Mouse (Mus musculus): ENCODE data around the gene Mob3a. TPM values are rescaled to one million over a fixed set of nuclear protein-coding genes. Genes with fewer than 3 reads are reported as not detected.
A peak's percentile ranks its signal among the peaks of the same experiment; 100 is the strongest.
"Not testable (repeated sequence)": the region's sequence is repeated elsewhere in the genome, so short reads cannot be mapped to it uniquely, and the experiment has no call there.

The Mob3a gene
- total RNA-seq, 2 experiments from 2014 or later = 21.8 to 24.7 TPM

GRCm38 (mm10) chr10:80654866-80655265 lies 46.9 kb downstream of the Mob3a start:
- intact Hi-C loops (cut with DNase I) = no loop called here

GRCm38 (mm10) chr10:80653156-80653720 lies 48.5 kb downstream of the Mob3a start:
- intact Hi-C loops (cut with DNase I) = no loop called here
- no peak for DNase-seq (ENCODE audit: extremely low spot score in 1 of 2, low spot score in 2 of 2)

More at GRCm38 (mm10) chr10:80654866-80655265, 46.9 kb downstream of the Mob3a start:
- DNase-seq (ENCODE audit: extremely low spot score in 1 of 2, low spot score in 2 of 2) = no peak

- intact Hi-C loops (cut with DNase I) = no loop called here
- DNase-seq (ENCODE audit: extremely low spot score in 1 of 2, low spot score in 2 of 2) = no peak
Measured at GRCm38 (mm10) chr10:80650392-80650791, 51.4 kb downstream of the Mob3a start.

- DNase-seq (ENCODE audit: extremely low spot score in 1 of 2, low spot score in 2 of 2); intact Hi-C loops (cut with DNase I): not testable (repeated sequence)
Measured at GRCm38 (mm10) chr10:80649910-80650309, 51.9 kb downstream of the Mob3a start.

- intact Hi-C loops (cut with DNase I) = no loop called here
- peak in 1 of 2 experiments; percentile 23 for DNase-seq (ENCODE audit: extremely low spot score in 1 of 2, low spot score in 2 of 2)
Measured at GRCm38 (mm10) chr10:80646936-80647335, 54.8 kb downstream of the Mob3a start.

GRCm38 (mm10) chr10:80635345-80635744 lies 66.4 kb downstream of the Mob3a start:
- no peak for DNase-seq (ENCODE audit: extremely low spot score in 1 of 2, low spot score in 2 of 2)
- intact Hi-C loops (cut with DNase I) = no loop called here

Other genes with a start within 250 kb of the Mob3a start
- gene Onecut3, start 207.1 kb downstream of the Mob3a start, total RNA-seq (2021) = not detected
- gene Atp8b3, start 162.9 kb downstream of the Mob3a start, total RNA-seq (2021) = under 1 TPM; 0.14 to 0.49 TPM
- gene Rexo1, start 140.4 kb downstream of the Mob3a start, total RNA-seq (2021) = 10 to 100 TPM; 49.5 to 49.6 TPM
- 10 to 100 TPM; 40.1 to 46.3 TPM for gene Klf16, start 124.7 kb downstream of the Mob3a start, total RNA-seq (2021)
- gene Abhd17a, start 111.6 kb downstream of the Mob3a start, total RNA-seq (2021) = 100 to 1,000 TPM; 191 to 194 TPM
- gene Scamp4, start 99.1 kb downstream of the Mob3a start, total RNA-seq (2021) = 10 to 100 TPM; 37.5 to 37.9 TPM
- gene Adat3, start 99.1 kb downstream of the Mob3a start, total RNA-seq (2021) = 1 to 10 TPM; 4.3 TPM
- 1 to 10 TPM; 2.0 to 3.0 TPM for gene Gm49322, start 96.0 kb downstream of the Mob3a start, total RNA-seq (2021)
- gene Csnk1g2, start 79.1 kb downstream of the Mob3a start, total RNA-seq (2021) = 100 to 1,000 TPM; 156 to 167 TPM
- gene Btbd2, start 44.9 kb downstream of the Mob3a start, total RNA-seq (2021) = 10 to 100 TPM; 89.6 to 91.0 TPM
- 10 to 100 TPM; 46.1 to 47.1 TPM for gene Mknk2, start 23.9 kb downstream of the Mob3a start, total RNA-seq (2021)
- 10 to 100 TPM; 56.3 to 63.5 TPM for gene Izumo4, start 207 bp upstream of the Mob3a start, total RNA-seq (2021)
- gene Ap3d1, start 40.3 kb upstream of the Mob3a start, total RNA-seq (2021) = 100 to 1,000 TPM; 146 to 151 TPM
- gene Dot1l, start 53.2 kb upstream of the Mob3a start, total RNA-seq (2021) = 10 to 100 TPM; 59.1 to 60.1 TPM
- gene Sf3a2, start 96.2 kb upstream of the Mob3a start, total RNA-seq (2021) = 10 to 100 TPM; 39.7 to 43.1 TPM
- gene Plekhj1, start 96.6 kb upstream of the Mob3a start, total RNA-seq (2021) = 10 to 100 TPM; 57.0 to 62.1 TPM
- gene Amh, start 103.3 kb upstream of the Mob3a start, total RNA-seq (2021) = 1 to 10 TPM; 1.7 to 2.0 TPM
- gene Jsrp1, start 111.5 kb upstream of the Mob3a start, total RNA-seq (2021) = 1 to 10 TPM; 1.6 to 2.0 TPM
- 100 to 1,000 TPM; 414 to 433 TPM for gene Oaz1, start 124.7 kb upstream of the Mob3a start, total RNA-seq (2021)
- 10 to 100 TPM; 25.4 to 30.9 TPM for gene Lingo3, start 142.1 kb upstream of the Mob3a start, total RNA-seq (2021)
- 10 to 100 TPM; 51.1 to 57.3 TPM for gene Lsm7, start 153.2 kb upstream of the Mob3a start, total RNA-seq (2021)
- 10 to 100 TPM; 81.5 to 90.2 TPM for gene Sppl2b, start 153.3 kb upstream of the Mob3a start, total RNA-seq (2021)
- gene Tmprss9, start 169.9 kb upstream of the Mob3a start, total RNA-seq (2021) = under 1 TPM in 1 of 2 experiments, not detected in 1; 0.13 TPM
- 100 to 1,000 TPM; 158 to 161 TPM for gene Timm13, start 199.0 kb upstream of the Mob3a start, total RNA-seq (2021)
- gene Lmnb2, start 216.3 kb upstream of the Mob3a start, total RNA-seq (2021) = 10 to 100 TPM; 20.4 to 21.3 TPM
- 10 to 100 TPM in 1 of 2 experiments, 1 to 10 TPM in 1; 8.2 to 10.4 TPM for gene Gadd45b, start 228.1 kb upstream of the Mob3a start, total RNA-seq (2021)

Measured in left cerebral cortex, postnatal 10 days (tissue).